Mouse (Mus musculus) mesoderm, embryonic 11.5 days (tissue): ENCODE measurements at regions not wholly inside any gene's neighbourhood (a gene's known extent, or its start where the extent isn't known, plus 50 kb on each side); places are given as distances from the start of the nearest gene placed in this dataset.
A peak's percentile ranks its signal among the peaks of the same experiment; 100 is the strongest.

Experiments
- DNase-seq: peaks from one replicate; pipeline ENCODE4 v3.0.0-alpha.2; 2012; ENCODE audit warnings: low read depth, low spot score

GRCm38 (mm10) chr4:114665684-114666083 lies 155.8 kb upstream of the Gm12830 start:
- DNase-seq, result peak; percentile 90

GRCm38 (mm10) chr4:114666238-114666978 lies 155.1 kb upstream of the Gm12830 start:
- no peak for DNase-seq

DNA sequence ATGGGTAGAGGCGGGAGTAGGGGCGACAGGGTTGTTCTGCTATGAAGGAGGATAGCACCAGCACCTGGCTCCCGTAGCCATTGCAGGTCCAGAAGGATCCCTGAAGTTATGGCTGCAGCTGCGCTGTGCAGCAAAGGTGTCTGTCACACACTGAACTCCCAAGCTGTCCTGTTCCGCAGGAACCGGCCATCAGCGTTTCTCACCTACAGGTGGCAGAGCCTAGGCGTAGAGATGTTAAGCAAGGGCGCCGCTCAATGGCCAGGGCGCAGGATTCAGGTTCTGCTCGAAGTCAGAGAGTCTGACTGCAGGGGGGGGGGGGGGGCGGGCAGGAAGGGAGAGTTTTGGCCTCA lies 154.6 kb upstream of the Gm12830 start:
- DNase-seq, result no peak

- DNase-seq, result no peak
Observed at GRCm38 (mm10) chr4:114672096-114672720, 149.3 kb upstream of the Gm12830 start.

DNA sequence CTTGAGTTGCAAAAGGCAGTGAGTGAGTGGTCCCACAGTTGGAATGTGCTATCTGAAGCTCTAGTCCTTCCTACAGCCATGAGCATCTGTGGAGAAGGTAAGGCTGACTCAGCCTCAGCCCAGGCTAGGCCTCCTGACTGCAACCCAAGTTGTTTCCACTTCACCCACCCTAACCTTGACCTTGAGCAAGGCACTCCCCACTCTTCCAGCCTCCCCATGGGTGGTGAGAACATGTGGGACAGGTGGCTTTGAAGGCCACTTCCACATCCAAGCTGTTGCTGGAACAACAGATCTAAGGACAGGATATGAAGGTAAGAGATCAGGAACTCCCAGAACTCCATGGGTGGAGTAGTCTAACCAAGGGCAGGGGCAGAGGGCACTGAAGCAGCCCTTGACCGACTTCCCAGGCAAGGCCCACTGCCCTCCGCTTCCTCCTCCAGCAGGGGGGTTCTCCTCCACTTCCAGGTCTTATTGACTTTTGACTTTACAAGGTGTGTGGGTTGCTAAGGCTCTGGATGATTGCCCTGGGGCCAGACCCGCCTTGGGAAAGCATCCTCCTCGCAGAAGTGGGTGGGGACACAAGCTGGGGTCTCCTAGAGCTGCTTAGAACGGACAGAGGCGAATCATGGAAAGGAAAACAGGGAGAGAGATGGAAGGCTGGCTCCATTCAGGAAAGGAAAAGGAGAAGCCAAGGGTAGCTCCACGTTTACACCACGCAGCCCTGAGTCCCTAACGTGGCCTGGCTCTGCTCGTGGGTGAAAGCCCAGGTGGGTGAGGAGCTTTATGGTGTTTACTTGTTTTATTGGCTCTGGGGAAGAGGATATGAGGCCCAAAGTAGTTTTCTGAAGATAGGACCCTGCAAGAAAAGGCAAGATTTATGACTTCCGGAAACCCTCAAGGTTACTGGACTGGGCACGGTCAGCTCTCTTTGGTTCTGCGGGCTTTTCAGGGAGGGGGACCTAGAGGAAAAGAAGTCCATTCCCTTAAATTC lies 144.3 kb upstream of the Gm12830 start:
- no peak for DNase-seq

GRCm38 (mm10) chr4:114678053-114678941 lies 143.2 kb upstream of the Gm12830 start:
- DNase-seq, result no peak

DNA sequence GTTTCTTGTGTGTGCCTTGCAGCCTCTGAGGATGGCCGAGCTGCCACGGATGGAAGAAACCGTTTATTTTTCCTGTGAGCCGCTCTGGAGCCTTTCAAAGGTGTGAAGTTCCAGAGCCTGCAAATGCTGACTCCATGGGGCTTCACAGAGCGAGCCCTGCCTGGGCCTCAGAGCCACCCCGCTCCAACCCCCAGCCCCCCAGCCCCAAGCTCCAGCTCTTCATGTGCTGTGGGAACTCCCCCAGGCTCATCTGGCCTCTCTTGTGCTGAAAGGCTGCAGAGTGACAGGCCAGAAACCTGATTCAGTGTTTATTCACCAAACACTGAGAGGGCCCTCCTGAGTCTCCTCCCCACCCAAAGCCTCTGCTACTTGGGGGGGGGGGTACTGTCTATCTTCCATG lies 141.2 kb upstream of the Gm12830 start:
- peak; percentile 31 for DNase-seq

DNA sequence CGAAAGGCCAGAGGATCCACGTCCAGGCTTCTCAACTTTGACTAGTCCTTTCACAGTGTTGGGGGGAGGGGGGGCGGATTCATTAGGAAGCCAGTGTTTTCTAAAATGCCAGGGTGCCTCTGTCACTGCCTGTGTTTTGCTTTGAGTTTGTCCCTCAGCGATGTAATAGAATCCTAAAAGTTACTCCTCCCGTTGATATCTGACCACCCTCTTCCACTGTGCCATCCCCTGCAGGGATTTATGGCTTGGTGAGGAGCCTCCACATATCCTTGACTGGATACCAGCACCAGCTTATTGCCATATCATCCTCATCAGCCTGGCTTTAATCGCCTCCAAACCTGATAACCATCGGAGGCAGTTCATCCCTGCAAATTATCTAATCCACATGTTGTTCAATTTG lies 138.6 kb upstream of the Gm12830 start:
- no peak for DNase-seq

DNA sequence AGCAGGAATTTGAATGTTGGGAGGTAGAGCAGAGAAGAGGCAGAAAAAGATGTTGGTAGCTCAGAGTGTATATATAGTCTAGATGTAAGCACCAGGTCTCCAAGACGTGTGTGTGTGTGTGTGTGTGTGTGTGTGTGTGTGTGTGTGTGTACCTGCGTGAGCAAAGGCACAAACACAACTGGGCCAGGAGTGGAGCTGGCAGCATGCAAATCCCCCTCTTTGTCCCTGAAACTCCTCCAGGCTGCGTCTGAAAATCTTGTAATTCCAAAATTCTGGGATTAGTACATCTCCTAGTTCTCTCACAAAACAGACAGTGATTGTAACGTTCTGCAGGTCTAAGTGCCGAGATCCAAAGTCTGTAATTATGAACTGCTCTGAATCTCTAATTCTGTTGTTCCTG lies 137.8 kb upstream of the Gm12830 start:
- no peak for DNase-seq

DNA sequence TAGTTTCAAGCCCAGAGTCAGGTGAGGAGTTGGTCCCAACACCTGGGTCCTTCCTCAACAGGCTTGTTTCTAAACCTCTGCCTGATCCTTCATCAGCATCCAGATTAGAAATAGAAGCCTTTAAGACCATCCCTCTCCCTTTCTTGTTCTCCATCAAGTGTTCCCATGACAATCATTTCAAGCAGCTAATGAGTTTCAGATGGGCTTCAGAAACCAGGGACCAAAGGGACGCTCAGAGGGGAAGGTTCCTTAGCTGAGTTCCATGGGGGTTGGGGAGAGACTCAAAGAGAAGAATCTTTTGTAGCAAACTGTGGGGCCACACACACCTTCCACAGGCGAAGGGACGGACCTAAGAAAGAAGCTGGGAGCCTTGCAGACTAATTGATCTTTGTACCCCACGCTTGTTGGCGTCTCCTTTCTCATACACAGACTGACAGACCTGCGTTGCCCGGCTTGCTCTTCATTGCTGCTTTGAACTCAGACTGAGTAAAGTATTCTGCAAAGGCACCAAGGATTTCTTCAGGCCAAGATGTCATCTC lies 136.6 kb upstream of the Gm12830 start:
- no peak for DNase-seq

- DNase-seq, result peak; percentile 77
Observed at GRCm38 (mm10) chr4:114685454-114685853, 136.1 kb upstream of the Gm12830 start.

DNA sequence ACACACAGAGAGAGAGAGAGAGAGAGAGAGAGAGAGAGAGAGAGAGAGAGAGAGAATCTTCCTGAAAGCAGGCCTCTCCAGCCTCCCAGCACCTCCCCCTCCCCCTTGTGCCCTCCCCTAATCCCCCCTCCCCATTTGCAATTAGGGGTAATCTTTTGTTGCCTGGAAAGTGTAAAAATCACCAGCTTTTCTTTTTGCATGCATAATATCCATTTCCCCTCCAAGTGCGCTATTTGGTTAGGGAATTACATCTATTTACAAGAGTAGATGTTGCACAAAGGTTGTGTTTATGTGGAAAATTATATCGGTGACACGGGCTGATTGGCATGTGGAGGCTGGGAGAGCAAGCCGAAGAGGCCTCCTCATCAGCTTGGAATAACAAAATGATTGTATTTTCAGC lies 135.4 kb upstream of the Gm12830 start:
- DNase-seq, result no peak

DNA sequence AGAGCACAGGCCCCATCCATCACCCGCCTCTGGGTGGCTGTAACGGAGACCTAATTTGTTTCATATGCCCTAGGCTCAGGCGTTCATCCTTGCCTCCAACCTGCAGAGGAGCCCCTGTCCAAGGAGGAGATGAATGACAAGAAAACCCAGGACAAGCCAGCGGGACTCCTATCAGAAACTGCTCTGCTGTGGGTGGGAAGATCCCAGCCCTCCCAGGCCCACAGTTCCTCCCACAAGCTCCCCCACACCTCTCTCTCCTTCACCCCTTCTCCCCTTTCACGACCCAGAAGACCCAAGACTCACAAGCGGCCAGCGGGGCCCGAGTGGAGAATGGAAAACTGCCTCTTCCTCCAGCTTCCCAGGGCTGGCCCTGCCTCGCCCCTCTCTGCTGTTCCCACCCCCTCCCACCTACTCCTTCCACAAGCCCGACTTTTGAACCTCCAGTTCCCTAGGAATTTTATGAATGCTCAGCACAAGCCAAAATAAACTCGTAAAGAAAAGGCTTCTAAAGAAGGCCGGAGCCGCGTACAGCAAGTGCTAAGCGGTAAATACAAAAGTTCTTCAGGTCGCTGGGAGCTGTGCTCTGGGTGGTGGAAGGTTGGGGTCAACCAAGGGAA lies 133.1 kb upstream of the Gm12830 start:
- peak; percentile 73 for DNase-seq

DNA sequence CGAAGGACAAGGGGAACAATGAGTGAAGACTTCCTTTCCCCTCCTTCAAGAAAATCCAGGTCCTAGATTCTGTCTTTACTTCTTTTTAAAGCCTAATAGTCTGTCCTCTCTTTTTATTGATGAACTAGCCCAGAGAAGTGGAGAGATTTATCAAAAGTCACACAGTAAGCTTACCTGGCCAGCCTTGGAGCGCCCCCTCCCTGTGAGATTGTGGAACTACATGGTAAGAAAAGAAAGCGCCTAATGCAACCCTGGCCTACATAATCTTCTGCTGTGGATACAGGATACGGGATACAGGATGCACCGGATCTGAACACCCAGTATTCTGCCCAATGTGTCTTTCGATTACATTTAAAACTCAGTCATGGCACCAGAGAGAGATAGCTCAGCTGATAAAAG lies 132.6 kb upstream of the Gm12830 start:
- no peak for DNase-seq

- DNase-seq, result no peak
Observed at GRCm38 (mm10) chr4:114705586-114705985, 115.9 kb upstream of the Gm12830 start.

DNA sequence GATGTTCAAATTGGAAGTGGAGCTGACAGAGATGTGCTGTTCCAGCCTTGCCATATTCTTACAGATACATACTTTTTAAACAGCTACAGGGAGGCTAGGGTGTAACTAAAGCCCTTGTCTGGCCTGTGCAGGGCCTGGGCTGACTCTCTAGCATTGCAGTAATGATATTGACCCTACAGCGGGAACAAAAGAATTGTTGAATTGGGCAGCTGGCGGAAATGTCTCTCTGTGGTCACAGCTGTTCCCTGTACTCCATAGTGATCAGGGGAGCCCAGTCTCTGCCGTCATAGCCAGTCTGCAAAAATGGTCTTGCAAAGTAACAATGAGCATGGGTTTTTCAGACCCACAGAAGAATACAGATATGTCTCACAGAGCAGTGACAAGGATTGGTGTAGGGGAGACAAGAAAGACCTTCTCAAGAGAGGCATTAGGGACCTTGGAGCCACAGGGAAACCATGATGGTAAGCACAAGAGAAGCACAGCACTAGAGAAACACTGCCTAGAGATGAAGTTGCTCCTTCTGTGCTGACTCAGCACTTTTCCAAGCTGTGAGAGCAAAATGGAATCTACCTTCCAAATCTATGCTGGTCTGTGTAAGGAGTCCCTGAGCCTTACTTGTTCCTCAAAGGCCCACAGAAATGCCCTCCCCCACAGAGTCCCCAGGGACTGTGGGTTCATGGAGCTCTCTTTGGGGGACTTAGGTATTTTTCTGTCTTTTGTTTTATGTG lies 111.2 kb upstream of the Gm12830 start:
- DNase-seq, result no peak

DNA sequence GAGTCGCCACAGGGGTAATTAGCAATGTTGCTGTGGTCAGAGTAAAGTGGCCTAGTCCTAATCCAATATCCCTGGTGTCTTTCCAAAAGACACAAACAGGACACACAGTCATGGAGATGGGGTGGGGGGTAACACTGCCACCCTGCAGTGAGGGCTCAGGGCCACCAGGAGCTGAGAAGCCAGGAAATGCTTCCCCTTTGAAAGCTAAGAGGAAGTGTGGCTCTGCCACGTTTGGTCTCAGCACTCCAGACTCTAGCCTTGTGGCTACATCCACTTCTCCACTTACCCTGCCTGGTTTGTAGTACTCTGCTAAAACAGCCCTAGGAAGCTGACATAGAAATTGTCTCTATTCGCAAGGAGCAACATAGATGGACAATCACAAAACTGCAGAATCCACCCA lies 110.4 kb upstream of the Gm12830 start:
- no peak for DNase-seq

GRCm38 (mm10) chr4:114712005-114712665 lies 109.4 kb upstream of the Gm12830 start:
- peak; percentile 52 for DNase-seq

DNA sequence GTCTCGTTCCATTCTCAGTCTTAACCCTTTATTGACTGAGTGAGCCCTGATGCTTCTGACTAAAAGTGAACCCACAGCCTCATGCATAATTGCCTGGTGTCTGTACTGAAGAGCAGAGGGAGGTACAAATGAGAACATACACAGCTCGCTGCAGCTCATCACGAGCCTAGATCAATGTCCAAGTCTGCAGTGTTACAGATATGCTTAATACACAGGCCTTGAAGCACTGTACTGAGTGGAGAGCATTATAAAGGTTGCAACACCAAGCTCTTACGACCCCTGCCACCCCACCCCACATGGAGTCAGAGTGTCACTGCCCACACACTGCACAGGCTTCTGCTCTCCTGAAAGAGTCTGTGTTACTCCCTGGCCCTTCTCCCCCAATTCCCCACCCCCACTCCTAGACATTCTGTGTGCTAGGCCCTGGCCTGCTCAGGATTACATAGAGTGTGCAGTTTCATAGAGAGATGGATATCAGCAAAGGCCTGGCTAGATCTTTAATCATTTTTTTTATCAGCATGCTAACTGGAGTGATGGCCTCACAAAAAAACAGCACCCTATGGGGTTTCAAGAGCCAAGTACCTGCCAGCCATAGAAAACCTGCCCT lies 108.5 kb upstream of the Gm12830 start:
- no peak for DNase-seq
